Mouse (Mus musculus): ENCODE measurements at regions not wholly inside any gene's neighbourhood (a gene's known extent, or its start where the extent isn't known, plus 50 kb on each side); places are given as distances from the start of the nearest gene placed in this dataset.

- Histone ChIP-seq H3K4me3 (replicated peaks) (no peak overlapping the region), H3K36me3 (no peaks in the 10 kb centered on the region), H3K27ac (no peak overlapping the region), H3K9me3 (no peaks in the 10 kb centered on the region), H3K4me1 (replicated peaks) (peaks cover 8% of the 10 kb centered on the region; the same call in 1 of the 2 replicates), H3K9ac (no peak overlapping the region), H3K4me2 (replicated peaks) (no peak overlapping the region), H3K27me3 (replicated peaks) (no peaks in the 10 kb centered on the region)
- ATAC-seq, result no peak
- 72% methylated on average over 4 of the region's 4 CpGs for WGBS
Measured at GRCm38 (mm10) chr10:44857444-44857843, 209.6 kb upstream of the Prep start.

GRCm38 (mm10) chr10:44854109-44854508 is 212.9 kb upstream of the Prep start:
- no peaks in the 10 kb centered on the region for H3K4me1 ChIP-seq (replicated peaks)
- H3K4me3 ChIP-seq (replicated peaks), result no peak overlapping the region
- no peaks in the 10 kb centered on the region for H3K27me3 ChIP-seq (replicated peaks)
- peak; percentile 58 for ATAC-seq
- H3K27ac ChIP-seq, result no peak overlapping the region
- 74% methylated on average over 4 of the region's 4 CpGs for WGBS
- no peaks in the 10 kb centered on the region for H3K9me3 ChIP-seq
- no peak overlapping the region for H3K9ac ChIP-seq
- H3K4me2 ChIP-seq (replicated peaks), result no peak overlapping the region
- no peaks in the 10 kb centered on the region for H3K36me3 ChIP-seq

GRCm38 (mm10) chr10:44849016-44849415 is 218.0 kb upstream of the Prep start:
- no peaks in the 10 kb centered on the region for H3K4me1 ChIP-seq (replicated peaks)
- 86% methylated on average over 4 of the region's 4 CpGs for WGBS
- no peak overlapping the region for H3K4me3 ChIP-seq (replicated peaks)
- H3K4me2 ChIP-seq (replicated peaks), result no peak overlapping the region
- no peaks in the 10 kb centered on the region for H3K36me3 ChIP-seq
- no peak overlapping the region for H3K27ac ChIP-seq
- H3K9me3 ChIP-seq, result no peaks in the 10 kb centered on the region
- ATAC-seq, result no peak
- H3K9ac ChIP-seq, result no peak overlapping the region
- no peaks in the 10 kb centered on the region for H3K27me3 ChIP-seq (replicated peaks)

- Histone ChIP-seq H3K4me2 (replicated peaks) (no peak overlapping the region), H3K27ac (peak overlapping the region; percentile 54), H3K27me3 (replicated peaks) (no peaks in the 10 kb centered on the region), H3K9me3 (no peaks in the 10 kb centered on the region), H3K4me3 (replicated peaks) (no peak overlapping the region), H3K4me1 (replicated peaks) (no peaks in the 10 kb centered on the region), H3K36me3 (no peaks in the 10 kb centered on the region), H3K9ac (no peak overlapping the region)
- WGBS, result 19% methylated on average over 3 of the region's 3 CpGs
- ATAC-seq, result peak; percentile 85
Measured at GRCm38 (mm10) chr10:44846765-44847164, 220.2 kb upstream of the Prep start.

GRCm38 (mm10) chr10:44846149-44846548 is 220.9 kb upstream of the Prep start:
- ATAC-seq, result peak; percentile 61
- WGBS, result 8% methylated on average over 2 of the region's 2 CpGs
- no peaks in the 10 kb centered on the region for H3K27me3 ChIP-seq (replicated peaks)
- no peaks in the 10 kb centered on the region for H3K9me3 ChIP-seq
- no peak overlapping the region for H3K4me3 ChIP-seq (replicated peaks)
- peak overlapping the region; percentile 54 for H3K27ac ChIP-seq
- H3K9ac ChIP-seq, result no peak overlapping the region
- no peaks in the 10 kb centered on the region for H3K4me1 ChIP-seq (replicated peaks)
- no peak overlapping the region for H3K4me2 ChIP-seq (replicated peaks)
- H3K36me3 ChIP-seq, result no peaks in the 10 kb centered on the region

- Histone ChIP-seq H3K9me3 (no peaks in the 10 kb centered on the region), H3K9ac (no peak overlapping the region), H3K4me3 (replicated peaks) (no peak overlapping the region), H3K27me3 (replicated peaks) (no peaks in the 10 kb centered on the region), H3K4me1 (replicated peaks) (no peaks in the 10 kb centered on the region), H3K36me3 (no peaks in the 10 kb centered on the region), H3K27ac (no peak overlapping the region), H3K4me2 (replicated peaks) (no peak overlapping the region)
- ATAC-seq, result peak; percentile 87
- 59% methylated on average over 2 of the region's 2 CpGs for WGBS
Measured at GRCm38 (mm10) chr10:44840449-44840848, 226.6 kb upstream of the Prep start.

GRCm38 (mm10) chr10:44832455-44832854 is 234.5 kb upstream of the Prep start:
- Histone ChIP-seq H3K36me3 (no peaks in the 10 kb centered on the region), H3K27ac (no peak overlapping the region), H3K4me2 (replicated peaks) (no peak overlapping the region), H3K4me1 (replicated peaks) (no peaks in the 10 kb centered on the region), H3K27me3 (replicated peaks) (no peaks in the 10 kb centered on the region), H3K4me3 (replicated peaks) (no peak overlapping the region), H3K9ac (no peak overlapping the region), H3K9me3 (no peaks in the 10 kb centered on the region)
- 98% methylated on average over 1 of the region's 1 CpGs for WGBS
- no peak for ATAC-seq

GRCm38 (mm10) chr10:44826271-44826670 is 240.7 kb upstream of the Prep start:
- no peak for ATAC-seq
- Histone ChIP-seq H3K9ac (no peak overlapping the region), H3K4me3 (replicated peaks) (no peak overlapping the region), H3K9me3 (no peaks in the 10 kb centered on the region), H3K4me2 (replicated peaks) (no peak overlapping the region), H3K27me3 (replicated peaks) (no peaks in the 10 kb centered on the region), H3K27ac (no peak overlapping the region), H3K4me1 (replicated peaks) (no peaks in the 10 kb centered on the region), H3K36me3 (no peaks in the 10 kb centered on the region)
- WGBS, result 73% methylated on average over 3 of the region's 3 CpGs

GRCm38 (mm10) chr10:44821666-44822065 is 245.3 kb upstream of the Prep start:
- no peak for ATAC-seq
- Histone ChIP-seq H3K4me1 (replicated peaks) (no peaks in the 10 kb centered on the region), H3K36me3 (no peaks in the 10 kb centered on the region), H3K27me3 (replicated peaks) (no peaks in the 10 kb centered on the region), H3K9ac (no peak overlapping the region), H3K4me2 (replicated peaks) (no peak overlapping the region), H3K27ac (no peak overlapping the region), H3K4me3 (replicated peaks) (no peak overlapping the region), H3K9me3 (no peaks in the 10 kb centered on the region)
- 92% methylated on average over 3 of the region's 3 CpGs for WGBS

GRCm38 (mm10) chr10:44820379-44820778 is 246.6 kb upstream of the Prep start:
- Histone ChIP-seq H3K4me2 (replicated peaks) (no peak overlapping the region), H3K9me3 (no peaks in the 10 kb centered on the region), H3K9ac (no peak overlapping the region), H3K27ac (no peak overlapping the region), H3K27me3 (replicated peaks) (no peaks in the 10 kb centered on the region), H3K36me3 (no peaks in the 10 kb centered on the region), H3K4me1 (replicated peaks) (no peaks in the 10 kb centered on the region), H3K4me3 (replicated peaks) (no peak overlapping the region)
- WGBS, result 60% methylated on average over 2 of the region's 2 CpGs
- no peak for ATAC-seq

- WGBS, result 90% methylated on average over 2 of the region's 2 CpGs
- H3K36me3 ChIP-seq, result no peaks in the 10 kb centered on the region
- no peak for ATAC-seq
- H3K9me3 ChIP-seq, result no peaks in the 10 kb centered on the region
- no peak overlapping the region for H3K9ac ChIP-seq
- no peak overlapping the region for H3K4me2 ChIP-seq (replicated peaks)
- no peak overlapping the region for H3K4me3 ChIP-seq (replicated peaks)
- H3K4me1 ChIP-seq (replicated peaks), result no peaks in the 10 kb centered on the region
- no peaks in the 10 kb centered on the region for H3K27me3 ChIP-seq (replicated peaks)
- no peak overlapping the region for H3K27ac ChIP-seq
Measured at GRCm38 (mm10) chr10:44819361-44819760, 247.6 kb upstream of the Prep start.

- H3K4me1 ChIP-seq (replicated peaks), result no peaks in the 10 kb centered on the region
- no peak for ATAC-seq
- no peaks in the 10 kb centered on the region for H3K36me3 ChIP-seq
- H3K4me3 ChIP-seq (replicated peaks), result no peak overlapping the region
- H3K9me3 ChIP-seq, result no peaks in the 10 kb centered on the region
- H3K9ac ChIP-seq, result no peak overlapping the region
- no peak overlapping the region for H3K27ac ChIP-seq
- no peak overlapping the region for H3K4me2 ChIP-seq (replicated peaks)
- no peaks in the 10 kb centered on the region for H3K27me3 ChIP-seq (replicated peaks)
- WGBS, result 56% methylated on average over 1 of the region's 1 CpGs
Measured at GRCm38 (mm10) chr10:44818615-44819014, 248.4 kb upstream of the Prep start.

GRCm38 (mm10) chr10:44796205-44796604 is 267.9 kb upstream of the Prdm1 start:
- Histone ChIP-seq H3K9me3 (no peaks in the 10 kb centered on the region), H3K4me1 (replicated peaks) (no peaks in the 10 kb centered on the region), H3K27ac (no peak overlapping the region), H3K27me3 (replicated peaks) (no peaks in the 10 kb centered on the region), H3K9ac (no peak overlapping the region), H3K4me2 (replicated peaks) (no peak overlapping the region), H3K36me3 (no peaks in the 10 kb centered on the region), H3K4me3 (replicated peaks) (no peak overlapping the region)
- no peak for ATAC-seq
- WGBS, result 66% methylated on average over 1 of the region's 1 CpGs

- Histone ChIP-seq H3K36me3 (no peaks in the 10 kb centered on the region), H3K9ac (no peak overlapping the region), H3K4me2 (replicated peaks) (no peak overlapping the region), H3K4me1 (replicated peaks) (no peaks in the 10 kb centered on the region), H3K9me3 (no peaks in the 10 kb centered on the region), H3K4me3 (replicated peaks) (no peak overlapping the region), H3K27me3 (replicated peaks) (no peaks in the 10 kb centered on the region), H3K27ac (no peak overlapping the region)
- WGBS, result 76% methylated on average over 6 of the region's 6 CpGs
- no peak for ATAC-seq
Measured at GRCm38 (mm10) chr10:44785386-44785785, 257.1 kb upstream of the Prdm1 start.
